Mouse (Mus musculus): ENCODE measurements around the gene Atf6. TPM values are rescaled to one million over a fixed set of nuclear protein-coding genes. Genes with fewer than 3 reads are reported as not detected.

Gene Atf6
- total and polyA plus RNA-seq, 3 experiments = 33.8 to 47.0 (median 35.3) TPM

DNA sequence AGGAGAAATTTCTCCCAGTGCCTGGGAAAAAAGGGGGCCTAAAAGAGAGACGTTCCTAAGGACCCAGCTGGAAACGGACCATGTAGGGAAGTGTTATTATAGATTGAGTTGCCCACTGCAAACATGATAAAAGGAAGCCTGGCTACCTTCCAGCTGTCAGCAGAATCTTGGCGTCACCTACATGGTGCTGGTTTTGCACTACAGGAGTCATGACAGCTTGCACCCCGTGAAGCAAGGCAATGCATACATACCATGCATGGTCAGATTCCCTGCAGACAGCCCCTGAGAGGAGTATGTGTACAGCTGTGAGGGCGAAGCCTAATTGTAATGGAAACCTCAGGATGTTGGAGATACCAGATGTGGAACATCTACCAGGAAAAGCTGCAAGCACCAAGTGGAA lies 48.1 kb upstream of the Atf6 start:
- peaks cover 8 to 34% of the 10 kb centered on the region in 2 experiments for H3K36me3 ChIP-seq (replicated peaks in 1 of 2; ENCODE audit: control insufficient read depth in 1 of 2, insufficient read depth in 1 of 2, low read length in 1 of 2)
- no peak overlapping the region for H3K27ac ChIP-seq (ENCODE audit: insufficient read depth, low read depth)
- no peaks in the 10 kb centered on the region for H3K79me2 ChIP-seq (replicated peaks; ENCODE audit: control insufficient read depth, extremely low read depth, insufficient read depth, poor library complexity, severe bottlenecking)
- no peak overlapping the region for H3K4me2 ChIP-seq (ENCODE audit: insufficient read depth, low read depth, poor library complexity, severe bottlenecking)
- no peak for DNase-seq (ENCODE audit: extremely low read depth)
- in situ Hi-C loops (cut with MboI; ENCODE audit: low pct_ligation_motif_present, low pct_unique_long_range_greater_than_20kb, low sequenced_read_pairs) = no loop called here
- no peak overlapping the region for H3K9ac ChIP-seq (ENCODE audit: insufficient read depth, low read depth)
- H3K27me3 ChIP-seq (replicated peaks) = no peaks in the 10 kb centered on the region
- 0 out of 4 replicates have a peak, but pooled peaks cover 0 to 3% of the 10 kb centered on the region in 2 experiments for H3K4me1 ChIP-seq (ENCODE audit: control insufficient read depth in 1 of 2, insufficient read depth in 2 of 2)
- peaks cover 2% of the 10 kb centered on the region for H3K9me3 ChIP-seq (replicated peaks; ENCODE audit: low read length)
- no peak overlapping the region for H3K4me3 ChIP-seq (replicated peaks in 1 of 3; ENCODE audit: low read depth in 2 of 3, low read length in 2 of 3, poor library complexity in 1 of 3)
- TF ChIP-seq TCF12 (IDR thresholded peaks at IDR 0.05; ENCODE audit: low read depth, low read length) = no peak
- no peak for TF ChIP-seq TBP (conservative IDR thresholded peaks at IDR 0.05; ENCODE audit: low read depth, low read length)
- dilution Hi-C loops (cut with MboI; ENCODE audit: extremely low pct_ligation_motif_present, extremely low pct_unique_long_range_greater_than_20kb, low sequenced_read_pairs) = no loop called here

DNA sequence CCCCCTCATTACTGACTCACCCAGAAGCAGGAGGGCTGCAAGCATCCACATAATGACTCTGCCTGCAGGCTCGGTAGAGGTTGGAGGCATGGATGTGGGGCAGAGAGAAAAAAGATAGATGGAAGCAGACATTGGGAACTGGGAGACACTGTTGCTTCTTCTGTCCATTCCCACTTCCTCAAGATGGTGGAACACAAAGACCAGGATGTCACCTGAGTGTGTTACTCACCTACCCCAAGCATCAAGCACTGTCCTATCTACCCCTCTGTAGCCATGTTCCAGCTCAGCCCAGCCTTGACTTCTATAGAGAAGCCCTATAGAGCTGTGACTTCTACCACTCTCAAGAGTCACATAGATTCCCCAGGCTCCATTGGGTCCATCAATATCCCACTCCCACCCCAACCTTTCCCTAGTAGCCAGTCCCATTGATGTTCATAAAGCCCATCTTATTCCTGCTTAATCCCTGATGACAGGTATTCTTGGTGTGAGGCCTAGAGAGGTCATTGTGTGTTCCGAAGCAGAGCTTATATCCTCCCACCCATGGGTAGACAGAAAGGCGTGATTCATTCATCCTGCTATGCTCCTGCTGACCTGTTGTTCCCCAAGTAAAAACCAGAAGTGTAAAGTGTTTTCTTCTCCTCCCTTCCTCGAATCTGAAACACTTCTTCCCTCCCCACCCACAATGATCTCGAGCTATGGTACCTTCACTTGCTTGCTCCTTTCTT lies 45.5 kb upstream of the Atf6 start, which contains the start of gene Fcrlb:
TSS of gene Fcrlb (minus strand) at position 51 of the 725 bp plus-strand sequence.
- Histone ChIP-seq H3K9ac (ENCODE audit: insufficient read depth, low read depth) (no peak within 1 kb of the TSS), H3K9me3 (replicated peaks; ENCODE audit: low read length) (peaks cover 7% of the 10 kb centered on the region), H3K4me1 (ENCODE audit: control insufficient read depth in 1 of 2, insufficient read depth in 2 of 2) (0 out of 4 replicates have a peak, but pooled peaks cover 0 to 3% of the 10 kb centered on the region in 2 experiments), H3K27me3 (replicated peaks) (no peaks in the 10 kb centered on the region), H3K27ac (ENCODE audit: insufficient read depth, low read depth) (no peak within 1 kb of the TSS), H3K79me2 (replicated peaks; ENCODE audit: control insufficient read depth, extremely low read depth, insufficient read depth, poor library complexity, severe bottlenecking) (no peaks in the 10 kb centered on the region), H3K4me2 (ENCODE audit: insufficient read depth, low read depth, poor library complexity, severe bottlenecking) (no peak within 1 kb of the TSS), H3K36me3 (replicated peaks in 1 of 2; ENCODE audit: control insufficient read depth in 1 of 2, insufficient read depth in 1 of 2, low read length in 1 of 2) (peaks cover 0 to 15% of the 10 kb centered on the region in 2 experiments), H3K4me3 (replicated peaks in 1 of 3; ENCODE audit: low read depth in 2 of 3, low read length in 2 of 3, poor library complexity in 1 of 3) (no peak within 1 kb of the TSS)
- in situ Hi-C loops (cut with MboI; ENCODE audit: low pct_ligation_motif_present, low pct_unique_long_range_greater_than_20kb, low sequenced_read_pairs) (loop anchor here (5.0 kb wide), 1 partner anchor 69 kb away; no protein-coding TSS in a partner anchor), dilution Hi-C loops (cut with MboI; ENCODE audit: extremely low pct_ligation_motif_present, extremely low pct_unique_long_range_greater_than_20kb, low sequenced_read_pairs) (no loop called here)
- TF ChIP-seq ZKSCAN1 (IDR thresholded peaks at IDR 0.05; ENCODE audit: borderline replicate concordance, low read depth, low read length) (no peak), JUND (conservative IDR thresholded peaks at IDR 0.05; ENCODE audit: low read depth, low read length) (no peak), TBP (conservative IDR thresholded peaks at IDR 0.05; ENCODE audit: low read depth, low read length) (no peak), MAZ (IDR thresholded peaks at IDR 0.05; ENCODE audit: low read depth, low read length) (no peak), ZNF384 (IDR thresholded peaks at IDR 0.05; ENCODE audit: low read depth, low read length) (no peak), ELF1 (IDR thresholded peaks at IDR 0.05; ENCODE audit: low read depth, low read length) (no peak), HCFC1 (IDR thresholded peaks at IDR 0.05; ENCODE audit: low read depth, low read length) (no peak), SMC3 (IDR thresholded peaks at IDR 0.05; ENCODE audit: low read depth, low read length) (no peak), CTCF (conservative IDR thresholded peaks at IDR 0.05 in 1 of 2, IDR thresholded peaks at IDR 0.05 in 1 of 2; ENCODE audit: low read depth in 2 of 2, low read length in 2 of 2) (no peak), GABPA (IDR thresholded peaks at IDR 0.05; ENCODE audit: insufficient replicate concordance, low read depth, low read length) (no peak)
- DNase-seq (ENCODE audit: extremely low read depth) = no peak
